Mouse (Mus musculus) frontal cortex, adult 2 months (tissue): ENCODE data around the gene Tsen54. TPM values are rescaled to one million over a fixed set of nuclear protein-coding genes. Genes with fewer than 3 reads are reported as not detected.

Experiments used
- DNase-seq, 2 experiments: peaks; one replicate each; pipeline ENCODE4 v3.0.0; 2022; ENCODE audit warnings: low spot score in 1 of 2; ENCODE audit errors: extremely low spot score in 1 of 2
- polyA plus RNA-seq: library from polyadenylated mRNA; depleted of rRNA; stranded (reverse); fragments of >200 nt; gene quantifications from 2 replicates; pipeline ENCODE4 v1.2.3, GENCODE M21; 2012

The Tsen54 gene
- polyA plus RNA-seq, 1 experiment = 15.6 TPM

DNA sequence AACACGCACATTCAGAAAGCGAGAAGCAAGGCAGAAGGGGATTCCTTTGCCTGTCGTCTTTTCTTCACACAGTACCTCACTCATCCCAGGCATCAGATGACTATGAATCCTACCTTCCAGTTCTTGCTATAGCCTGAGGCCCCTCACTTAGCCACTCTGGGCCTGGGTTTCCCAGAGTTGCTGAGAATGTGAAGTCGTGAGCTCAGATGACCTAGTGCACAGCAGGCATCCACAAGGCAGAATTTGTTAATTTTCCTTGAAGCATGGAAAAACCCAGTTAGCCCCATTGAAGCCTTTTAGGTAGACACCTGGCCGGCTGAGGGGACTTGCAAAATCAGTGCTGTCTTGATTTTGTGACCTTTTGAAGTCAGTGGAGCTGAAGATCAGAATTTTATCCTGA is 12.0 kb downstream of the Tsen54 start:
- no peak for DNase-seq

DNA sequence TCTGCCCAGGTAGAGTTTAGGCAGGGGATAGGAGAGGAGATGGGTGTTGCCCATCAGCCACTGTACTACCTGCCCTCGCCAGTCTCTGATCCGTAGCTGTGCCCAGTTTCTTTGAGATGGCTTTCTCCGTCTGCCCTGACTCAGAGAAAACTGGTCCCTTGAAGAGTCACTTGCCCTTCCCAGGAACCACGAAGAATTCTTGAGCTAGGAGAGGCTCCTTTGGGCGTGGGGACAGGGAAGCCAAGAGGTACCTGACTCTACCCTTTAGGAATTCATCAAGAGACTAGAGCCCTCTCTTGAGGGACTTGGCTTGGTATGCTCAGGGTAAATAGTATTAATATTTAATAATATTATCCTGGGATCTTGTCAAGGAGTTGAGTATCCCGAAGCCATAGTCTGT is 13.1 kb downstream of the Tsen54 start:
- no peak for DNase-seq

DNA sequence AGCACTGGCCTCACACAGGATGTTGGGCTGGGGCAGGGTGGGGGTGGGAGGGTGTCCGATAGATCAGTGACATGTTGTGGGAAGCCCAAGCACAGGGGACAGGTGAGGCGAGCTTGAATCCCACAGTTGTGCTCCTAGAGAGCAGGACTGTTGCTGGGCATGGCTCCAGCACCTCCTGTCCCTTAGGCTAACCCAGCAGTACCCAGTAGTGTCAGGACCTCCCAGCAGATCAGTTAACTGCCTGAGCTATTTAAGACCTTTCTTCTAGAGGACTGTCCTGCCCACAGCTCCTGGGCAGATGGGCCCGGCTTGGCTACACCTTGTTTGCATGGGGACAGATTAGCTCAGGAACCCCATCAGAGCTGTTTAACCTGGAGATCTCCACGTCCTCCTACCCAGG is 14.5 kb downstream of the Tsen54 start:
- no peak for DNase-seq

DNA sequence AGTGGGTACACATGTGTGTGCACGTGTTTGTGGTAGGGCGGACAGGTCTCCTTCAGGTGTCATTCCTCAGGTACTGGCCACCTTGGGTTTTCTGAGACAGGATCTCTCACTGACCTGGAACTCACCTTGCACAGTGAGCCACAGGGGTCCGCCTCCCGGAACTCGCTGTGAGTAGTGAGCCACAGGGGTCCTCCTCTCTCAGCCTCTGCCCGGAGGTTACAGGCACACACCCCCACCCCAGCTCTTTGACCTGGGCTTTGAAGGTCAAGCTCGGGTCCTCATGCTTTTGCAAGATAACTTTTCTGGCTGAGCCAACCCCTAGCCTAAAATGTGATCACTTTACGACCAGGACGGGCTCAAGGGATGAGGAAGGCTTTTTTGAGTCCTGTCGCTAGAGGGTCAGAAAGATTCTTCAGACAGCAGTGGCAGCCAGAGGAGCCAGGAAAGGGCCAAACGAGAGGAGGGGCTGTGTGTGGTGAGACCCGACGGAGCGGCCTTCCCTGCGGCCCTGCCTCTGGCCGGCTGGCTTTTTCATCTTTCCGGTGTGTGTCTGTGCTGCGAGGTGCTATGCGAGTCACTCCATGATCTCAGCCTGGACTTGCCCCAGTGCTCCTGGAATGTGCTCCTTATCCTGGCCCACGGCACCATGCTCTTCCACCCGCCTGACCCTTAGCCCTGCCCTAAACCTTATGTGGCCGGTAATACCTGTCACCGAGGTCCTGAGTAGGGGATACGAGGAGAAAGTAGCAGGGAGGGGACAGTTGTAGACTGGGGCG is 16.2 kb downstream of the Tsen54 start:
- no peak for DNase-seq

DNA sequence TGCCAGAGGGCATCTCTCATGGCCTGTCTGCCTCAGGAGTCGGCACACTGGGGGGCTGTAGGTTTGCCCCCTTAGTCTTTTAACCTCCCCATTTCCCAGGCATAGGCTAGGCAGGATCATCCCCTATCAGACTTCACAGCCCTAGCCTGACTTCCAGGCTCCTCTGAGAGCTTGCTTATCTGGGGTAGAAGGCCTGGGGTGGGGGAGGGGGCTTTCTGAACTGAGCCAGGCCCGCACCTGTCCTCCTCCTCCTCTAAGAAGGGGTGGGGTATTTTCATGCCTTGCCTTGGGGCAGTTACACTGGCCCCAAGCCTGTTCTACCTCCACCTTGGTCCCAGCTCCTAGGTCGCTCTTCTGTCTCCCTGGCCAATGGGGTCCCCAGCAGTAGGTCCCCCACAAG is 17.0 kb downstream of the Tsen54 start:
- DNase-seq = no peak

DNA sequence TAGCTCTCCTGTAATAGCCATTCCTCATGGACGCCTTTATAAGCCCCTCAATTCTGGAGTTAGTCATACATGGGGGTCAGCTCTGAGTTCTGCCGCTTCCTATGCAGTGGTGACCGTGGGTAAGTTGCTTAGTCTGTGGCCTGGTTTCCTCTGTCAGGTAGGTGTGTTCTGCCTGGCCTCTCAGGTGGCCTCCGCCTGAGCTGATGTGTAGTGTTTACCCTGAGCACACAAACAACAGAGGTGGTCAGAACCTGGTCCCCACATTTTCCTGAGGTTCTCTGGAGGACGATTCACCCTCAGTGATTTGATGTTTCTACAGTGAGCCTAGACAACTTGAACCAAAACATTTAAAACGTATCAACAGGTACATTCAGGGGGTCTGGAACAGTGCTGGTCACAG is 17.5 kb downstream of the Tsen54 start:
- DNase-seq = no peak

DNA sequence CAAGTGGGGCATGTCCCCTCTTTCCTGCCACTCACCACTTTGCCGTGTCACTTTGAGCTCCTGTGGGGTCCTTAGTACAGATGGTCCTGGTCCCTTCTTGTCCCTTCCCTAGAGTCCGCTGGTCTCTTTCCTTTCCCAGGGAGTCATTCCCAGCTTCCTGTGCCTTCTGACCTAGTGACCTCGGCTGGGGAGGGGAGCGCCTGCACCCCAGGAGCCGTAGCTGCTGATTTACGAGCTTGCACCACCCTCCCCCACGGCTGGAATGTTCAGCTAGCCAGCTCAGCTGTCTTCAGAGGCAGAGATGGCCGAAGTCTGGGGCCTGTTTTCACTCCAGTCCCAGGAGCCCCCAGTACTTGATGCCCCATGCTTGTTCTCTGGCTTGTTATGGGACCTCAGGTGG is 18.0 kb downstream of the Tsen54 start:
- DNase-seq = no peak

DNA sequence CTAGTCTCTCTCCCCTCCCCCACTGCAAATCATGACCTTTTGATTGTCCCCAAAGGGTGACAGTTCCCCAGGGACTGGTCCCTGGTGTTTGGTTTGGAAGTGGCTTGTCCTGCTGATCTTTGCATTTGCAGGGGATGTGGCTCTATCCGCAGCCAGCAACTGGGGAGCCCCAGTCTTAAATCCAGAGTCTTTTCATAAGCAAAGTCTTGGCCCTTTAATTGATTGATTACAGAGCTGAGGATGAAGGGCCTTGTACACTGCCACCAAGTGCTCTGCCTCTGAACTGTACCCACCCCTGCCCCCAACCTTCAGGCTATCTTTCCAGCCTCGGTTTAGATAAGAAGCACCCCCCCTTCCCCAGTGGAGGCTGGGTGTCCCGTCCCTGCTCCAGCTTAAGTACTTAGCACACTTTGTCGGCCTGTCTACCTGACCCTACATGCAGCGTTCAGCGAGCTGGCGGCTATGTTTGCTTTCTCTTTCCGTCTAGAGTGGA is 18.5 kb downstream of the Tsen54 start:
- DNase-seq = no peak

DNA sequence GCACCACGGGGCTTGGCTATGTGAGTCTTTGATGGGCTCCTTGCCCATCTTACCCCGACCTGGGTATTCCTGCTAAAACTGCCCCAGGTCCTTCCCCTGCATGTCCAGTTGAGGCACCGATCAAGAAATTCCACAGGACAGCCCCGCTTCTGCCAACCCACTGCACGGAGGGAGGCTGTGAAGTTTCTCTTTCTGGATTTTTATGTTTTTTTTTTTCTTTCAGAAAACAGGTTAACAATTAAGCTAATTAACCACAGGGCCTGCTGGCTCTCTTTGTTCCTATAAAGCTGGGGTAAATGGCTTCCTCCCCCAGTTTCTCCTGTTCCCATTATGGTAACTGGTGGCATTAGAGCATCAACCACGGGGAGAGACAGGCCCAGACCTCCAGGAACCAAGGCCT is 19.5 kb downstream of the Tsen54 start:
- DNase-seq = no peak

DNA sequence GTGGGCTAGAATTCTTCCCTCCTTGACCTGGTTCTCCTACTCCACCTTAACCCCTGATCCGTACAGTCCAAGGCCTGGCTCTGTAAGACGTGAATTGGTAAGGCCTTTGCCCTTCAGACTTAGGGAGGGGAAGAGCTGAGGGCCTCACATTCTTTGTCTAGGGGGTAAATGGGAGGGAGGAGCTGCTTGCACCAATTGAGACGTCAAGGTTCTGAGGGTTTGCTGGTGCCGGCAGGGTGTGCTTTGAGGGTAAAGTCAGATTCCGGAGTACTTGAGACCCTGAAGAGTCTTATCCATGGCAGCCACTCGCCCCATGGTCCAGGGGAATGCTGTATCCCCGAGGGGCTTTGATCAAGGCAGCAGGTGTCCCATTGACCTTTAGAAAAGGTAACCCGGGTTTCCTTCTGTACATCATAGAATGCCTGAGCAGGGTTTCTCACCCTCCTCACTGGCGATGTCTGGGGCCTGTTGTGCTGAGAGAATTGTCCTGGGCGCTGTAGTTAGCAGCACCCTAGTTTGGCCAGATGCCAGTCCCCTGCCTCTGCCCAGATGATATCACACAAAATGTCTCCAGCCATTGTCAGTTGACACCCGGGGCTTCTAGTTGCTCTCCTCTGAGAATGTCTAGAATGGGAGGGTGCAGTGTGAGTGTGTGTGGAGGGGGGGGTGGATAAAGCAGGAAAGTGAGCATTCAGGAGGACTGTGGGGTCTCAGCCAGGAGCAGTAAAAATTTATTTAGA is 22.3 kb downstream of the Tsen54 start:
- DNase-seq = no peak

DNA sequence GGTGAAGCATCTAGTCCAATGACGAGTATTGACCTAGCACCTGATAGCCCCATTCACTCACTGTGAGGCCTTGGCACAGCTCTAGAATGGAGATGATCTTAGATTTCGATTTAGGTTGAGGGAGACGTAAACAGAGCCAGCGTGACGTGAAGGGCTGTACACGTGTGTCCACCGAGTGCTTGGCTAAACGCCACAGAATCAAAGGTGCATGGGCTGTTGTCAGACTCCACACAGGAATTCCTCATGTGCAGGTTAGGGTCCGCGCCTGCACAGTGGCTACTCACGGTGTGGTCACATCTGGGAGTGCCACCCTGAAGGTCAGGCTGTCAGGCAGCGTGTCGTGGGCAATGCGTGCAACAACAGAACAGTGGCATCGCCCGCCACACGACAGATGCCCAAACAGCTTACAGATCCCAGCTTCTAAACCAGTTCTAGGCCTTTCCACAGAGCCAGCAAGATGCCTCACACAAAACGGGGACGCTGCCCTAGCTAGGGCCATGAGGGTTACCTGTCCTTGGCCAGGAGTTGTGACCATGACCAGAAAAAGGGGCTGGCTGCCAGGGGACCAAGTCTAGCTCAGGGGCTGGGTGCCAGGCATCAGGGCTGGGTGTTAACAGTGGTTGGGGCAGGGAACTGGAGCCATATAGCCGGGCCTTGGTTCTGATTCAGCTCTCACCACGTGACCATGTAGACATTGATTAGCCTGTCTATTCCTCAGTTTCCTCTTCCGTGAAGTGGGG is 23.3 kb downstream of the Tsen54 start:
- DNase-seq = no peak

DNA sequence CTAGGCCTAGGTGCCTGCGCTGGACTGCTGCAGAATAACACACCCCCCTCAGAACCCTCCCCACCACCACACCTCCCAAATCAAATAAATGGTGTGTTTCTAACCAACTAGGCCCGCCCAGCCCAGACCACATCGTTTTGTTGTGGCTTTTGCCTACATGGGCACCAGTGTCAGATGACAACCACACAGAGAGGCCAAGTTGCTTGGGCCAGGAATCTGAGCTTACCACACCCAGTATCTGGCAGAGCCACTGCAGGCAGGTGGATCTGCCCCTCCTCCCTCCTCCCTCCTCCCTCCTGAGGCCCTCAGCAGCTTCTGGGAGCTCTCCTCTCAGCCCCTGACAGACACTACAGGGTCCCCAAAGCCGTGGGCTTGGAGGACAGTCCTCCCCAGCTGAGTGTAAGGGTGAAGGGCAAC is 24.4 kb downstream of the Tsen54 start:
- DNase-seq = no peak

DNA sequence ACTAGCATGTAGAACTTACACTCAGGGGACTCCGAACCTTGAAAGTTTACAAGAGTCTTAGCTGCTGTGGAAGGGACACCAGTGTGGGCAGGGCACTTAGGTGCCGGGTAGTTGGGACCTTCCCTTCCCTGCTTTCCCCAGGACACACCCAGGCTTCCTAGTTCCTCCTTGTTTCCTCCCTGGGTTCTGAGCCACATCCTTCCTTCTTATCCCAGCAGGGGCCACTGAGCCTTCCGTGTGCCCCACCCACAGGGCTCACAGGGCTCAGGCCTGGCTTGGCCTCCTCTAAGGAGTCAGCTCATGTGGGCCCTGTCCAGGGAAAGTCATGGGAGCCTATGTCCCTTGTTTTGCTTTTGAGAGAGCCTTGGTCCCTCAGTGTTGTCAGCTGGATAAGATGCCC is 25.2 kb downstream of the Tsen54 start:
- DNase-seq = no peak

DNA sequence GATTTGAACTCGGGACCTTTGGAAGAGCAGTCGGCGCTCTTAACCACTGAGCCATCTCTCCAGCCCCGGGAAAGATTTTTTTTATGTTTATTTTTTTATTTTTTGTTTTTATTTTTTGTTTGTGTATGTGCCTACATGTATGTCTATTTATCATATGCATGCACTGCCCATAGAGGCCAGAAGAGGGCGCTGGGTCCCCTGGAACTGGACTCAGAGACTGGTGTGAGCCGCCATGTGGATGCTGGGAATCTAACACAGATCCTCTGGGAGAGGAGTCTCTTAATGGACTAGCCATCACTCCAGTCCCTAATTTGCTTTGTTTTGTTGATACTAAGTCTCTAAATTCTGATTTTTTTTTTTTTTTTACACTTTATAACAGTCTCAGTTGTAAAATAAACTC is 26.5 kb downstream of the Tsen54 start:
- DNase-seq = no peak

DNA sequence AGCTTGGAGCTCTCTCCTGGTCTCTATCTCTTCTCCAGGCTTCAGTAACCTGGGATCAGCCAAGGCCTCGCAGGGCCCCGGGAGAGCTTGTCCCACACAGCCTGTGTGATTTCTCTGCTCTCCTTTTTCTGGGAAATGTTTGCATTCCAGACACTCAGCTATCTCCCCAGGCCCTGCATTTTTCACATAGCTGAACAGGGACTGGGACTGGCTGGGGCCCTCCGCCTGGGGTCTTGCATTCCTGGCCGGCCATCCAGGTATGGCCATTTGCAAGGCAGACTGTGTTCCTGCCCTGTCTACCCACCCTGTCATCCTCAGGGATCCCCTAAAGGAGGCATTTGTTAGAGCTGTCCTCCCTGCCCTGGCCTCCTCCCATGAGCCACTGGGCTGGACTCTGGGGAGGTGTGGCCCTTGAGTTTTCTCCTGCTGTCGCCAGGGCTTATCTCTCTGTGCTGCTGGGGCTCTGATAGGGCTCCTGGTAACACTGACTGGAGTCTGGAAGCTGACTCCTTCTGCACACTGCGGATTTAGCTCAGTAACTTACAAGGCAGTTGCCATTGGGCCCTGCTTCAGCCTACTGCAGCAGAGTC is 27.5 kb downstream of the Tsen54 start:
- no peak for DNase-seq

DNA sequence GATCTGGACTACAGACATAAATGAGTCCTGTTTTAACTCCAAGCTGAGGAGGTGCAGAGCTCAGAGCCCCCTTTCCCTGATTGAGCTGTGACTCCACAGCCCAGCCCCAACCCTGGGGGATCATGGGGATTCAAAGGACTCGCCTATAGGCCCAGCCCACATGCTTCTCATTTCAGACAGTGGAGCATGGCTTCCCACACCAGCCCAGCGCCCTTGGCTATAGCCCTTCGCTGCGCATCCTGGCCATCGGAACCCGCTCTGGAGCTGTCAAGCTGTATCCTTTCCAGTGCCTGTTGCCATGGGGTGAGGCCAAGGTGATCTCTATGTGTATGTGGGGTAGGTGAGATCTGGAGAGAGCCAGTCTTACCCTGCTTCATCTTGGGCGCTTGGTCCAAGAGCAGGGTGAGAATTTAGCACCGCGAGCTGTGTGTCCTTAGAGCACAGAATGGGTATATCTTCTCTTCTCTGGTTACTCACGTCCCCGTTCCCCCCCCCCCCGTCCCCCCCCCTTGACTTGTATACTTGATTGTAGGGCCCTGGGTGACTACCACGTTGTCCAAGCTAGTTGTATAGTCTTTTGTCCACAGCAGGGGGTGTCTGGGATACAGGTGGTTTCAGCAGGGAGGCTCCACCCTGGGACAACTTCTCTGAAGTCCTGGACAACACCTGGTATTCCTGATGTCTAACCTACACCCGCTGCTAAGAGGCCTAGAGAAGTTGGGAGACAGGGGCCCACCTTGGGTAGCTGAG is 28.8 kb downstream of the Tsen54 start:
- DNase-seq = no peak

DNA sequence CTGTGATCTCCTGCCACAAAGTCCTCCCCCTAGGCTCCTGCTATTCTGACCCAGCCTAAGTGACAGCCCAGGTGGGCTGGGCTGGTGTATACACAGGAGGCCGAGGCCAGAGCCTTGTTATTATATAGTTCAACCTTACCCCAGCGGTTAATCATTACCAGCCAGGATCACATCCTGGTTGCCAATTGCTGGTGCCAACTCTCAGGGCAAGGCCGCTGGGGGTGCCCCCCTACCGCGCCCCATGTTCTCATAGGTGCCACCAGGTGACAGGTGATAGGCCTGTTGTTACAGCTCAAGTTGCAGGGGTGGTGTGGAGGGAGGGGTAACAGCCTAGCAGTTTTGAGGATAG is 29.3 kb downstream of the Tsen54 start:
- DNase-seq = no peak

DNA sequence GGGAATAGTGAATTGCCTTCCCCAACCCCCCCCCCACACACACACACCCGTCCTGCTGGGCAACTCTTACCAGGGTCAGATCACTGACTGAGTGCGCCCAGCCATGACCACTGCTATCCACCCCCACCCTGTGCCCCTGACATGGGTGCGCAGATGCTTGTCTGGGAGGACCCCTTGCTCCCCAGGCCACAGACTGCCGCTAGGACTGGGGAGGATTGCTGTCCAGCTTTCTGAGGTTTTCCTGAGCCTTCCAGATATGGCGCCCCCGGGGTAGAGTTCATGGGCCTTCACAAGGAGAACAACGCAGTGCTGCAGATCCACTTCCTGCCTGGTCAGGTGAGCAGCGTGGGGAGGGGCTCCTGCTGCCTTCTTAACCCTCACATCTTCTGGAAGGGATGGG is 29.7 kb downstream of the Tsen54 start:
- DNase-seq = no peak

DNA sequence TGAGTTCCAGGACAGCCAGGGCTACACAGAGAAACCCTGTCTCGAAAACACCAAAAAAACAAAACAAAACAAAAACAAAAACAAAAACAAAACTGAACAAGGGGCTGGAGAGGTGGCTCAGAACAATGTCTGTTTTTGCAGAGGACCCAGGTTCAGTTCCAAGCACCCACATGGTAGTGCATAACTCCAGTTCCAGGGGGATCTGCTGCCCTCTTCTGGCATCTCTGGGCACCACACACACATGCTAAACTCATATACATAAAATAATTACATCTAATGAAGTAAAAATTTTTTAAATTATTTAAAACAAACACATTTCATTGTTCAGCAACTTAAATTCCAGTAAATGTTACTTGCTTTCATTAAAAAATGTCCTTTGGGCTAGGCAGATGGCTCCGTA is 31.3 kb downstream of the Tsen54 start:
- DNase-seq = no peak

DNA sequence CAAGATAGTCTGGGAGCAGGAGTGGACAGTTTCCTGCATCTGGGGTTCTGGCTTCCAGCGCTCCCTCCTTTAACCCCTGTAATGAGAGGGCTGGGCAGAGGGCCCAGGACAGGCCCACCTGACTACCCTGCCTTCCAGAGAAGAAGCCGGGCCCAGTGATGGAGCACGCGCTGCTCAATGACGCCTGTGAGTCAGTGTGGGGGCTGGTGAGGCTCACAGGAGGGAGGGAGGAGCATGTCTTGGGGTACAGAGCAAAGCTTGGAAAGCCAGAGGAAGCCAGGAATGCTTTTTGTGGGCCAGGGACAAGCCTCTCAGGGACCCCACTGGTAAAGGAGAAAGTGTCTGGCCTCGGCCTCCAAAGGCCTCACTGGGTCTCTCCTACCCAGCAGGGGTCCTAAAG is 40.1 kb downstream of the Tsen54 start:
- DNase-seq = peak; percentile 8 to 50
